Mouse (Mus musculus) inflammation-experienced regulatory T-cells (primary cell): ENCODE data around the gene Tfap2e. TPM values are rescaled to one million over a fixed set of nuclear protein-coding genes. Genes with fewer than 3 reads are reported as not detected.

Source experiments
- polyA plus RNA-seq, 2 experiments: library from polyadenylated mRNA; unstranded; fragments of 100-300 nt; shearing (Covaris generic); gene quantifications; one replicate each; pipeline ENCODE4 v1.2.1; 2017

Tfap2e gene
- not detected for polyA plus RNA-seq

DNA sequence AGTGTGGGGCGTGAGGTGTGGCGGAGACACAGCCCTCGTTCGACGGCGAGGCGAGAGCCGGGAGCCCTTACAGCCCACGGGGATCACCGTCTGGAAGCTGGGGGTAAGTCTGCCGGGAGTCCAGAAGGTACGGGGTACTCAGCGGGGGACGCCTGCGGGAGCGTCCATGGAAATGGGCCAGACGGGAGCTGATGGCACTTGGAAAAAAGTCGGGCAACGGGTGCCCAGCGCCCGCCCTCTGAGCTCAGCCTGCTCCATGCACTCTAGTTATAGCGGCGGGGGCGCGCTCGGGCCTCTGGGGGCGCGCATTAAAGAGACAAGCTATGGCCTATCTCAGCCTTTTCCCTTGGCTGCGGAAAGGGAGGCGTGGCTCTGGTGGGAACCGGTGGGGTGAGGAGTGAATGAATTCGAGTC, at the start of gene Tfap2e:
Tfap2e (minus strand) TSS at position 240 of the 414 bp plus-strand sequence.

GRCm38 (mm10) chr4:126753268-126754230, 17.5 kb upstream of the Tfap2e start, which contains the start of the genes Ncdn and AU040320:
Gene Ncdn, minus strand, starts transcription at chr4:126753438.
Gene AU040320, plus strand, starts transcription at chr4:126753544.

DNA sequence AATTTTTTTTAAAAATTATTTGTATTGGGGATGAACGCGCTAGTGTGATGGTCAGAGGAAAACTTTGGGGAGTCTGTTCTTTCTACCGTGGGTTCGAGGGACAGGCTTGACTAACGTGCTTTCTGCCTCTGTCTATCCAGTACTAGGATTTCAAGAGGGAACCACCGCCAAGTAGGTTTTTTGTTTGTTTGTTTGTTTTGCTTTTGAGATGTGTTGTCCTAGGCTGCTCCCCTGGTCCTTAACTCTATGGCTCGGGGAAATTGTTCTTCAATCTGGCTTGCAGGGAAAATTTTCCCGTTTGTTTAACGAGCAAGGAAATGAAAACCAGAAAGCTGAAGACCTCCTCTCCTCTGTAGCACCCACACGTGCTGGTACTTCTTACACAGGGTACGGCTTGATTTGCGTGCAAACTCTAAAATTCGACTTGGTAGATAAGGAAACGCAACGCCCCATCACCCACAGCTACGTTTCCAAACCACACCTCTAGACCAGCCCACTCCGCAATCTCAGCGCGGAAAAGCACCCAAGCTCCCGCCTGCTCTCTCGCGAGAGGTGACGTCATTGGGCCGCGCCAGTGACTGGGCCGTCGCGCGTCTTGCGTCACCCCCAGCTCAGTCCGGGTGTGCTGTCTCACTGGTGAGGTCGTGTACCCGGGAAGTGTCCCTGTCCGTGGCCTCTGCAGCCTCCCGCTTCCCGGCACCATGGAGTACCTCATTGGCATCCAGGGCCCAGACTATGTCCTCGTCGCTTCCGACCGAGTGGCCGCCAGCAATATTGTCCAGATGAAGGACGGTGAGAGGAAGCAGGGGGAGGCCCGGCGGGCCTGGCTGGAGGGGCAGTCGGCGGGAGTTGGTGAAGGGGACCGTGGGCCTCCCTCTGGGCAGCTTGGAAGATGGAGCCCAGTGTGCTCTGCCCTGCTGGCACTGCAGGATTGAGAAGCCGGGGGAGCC, 58.7 kb downstream of the Tfap2e start, which contains the start of gene Psmb2:
Psmb2 (plus strand) TSS at position 577 of the 950 bp plus-strand sequence.

Other genes with a start within 250 kb of the Tfap2e start
- under 1 TPM; 0.26 to 0.72 TPM for gene Ago4, start 202.8 kb downstream of the Tfap2e start, polyA plus RNA-seq
- 1 to 10 TPM; 1.3 to 5.2 TPM for gene Clspn, start 179.3 kb downstream of the Tfap2e start, polyA plus RNA-seq
- under 1 TPM; 0.45 to 0.73 TPM for gene 5730409E04Rik, start 126.4 kb downstream of the Tfap2e start, polyA plus RNA-seq
- gene Psmb2, start 58.6 kb downstream of the Tfap2e start, polyA plus RNA-seq, result 100 to 1,000 TPM; 271 to 285 TPM
- 10 to 100 TPM; 40.9 to 44.2 TPM for gene Ncdn, start 17.2 kb upstream of the Tfap2e start, polyA plus RNA-seq
- gene AU040320, start 17.3 kb upstream of the Tfap2e start, polyA plus RNA-seq, result 10 to 100 TPM; 36.7 to 50.2 TPM
- 10 to 100 TPM; 41.7 to 43.8 TPM for gene Zmym4, start 231.9 kb upstream of the Tfap2e start, polyA plus RNA-seq